Mouse (Mus musculus): ENCODE data around the gene Gsx2. TPM values are rescaled to one million over a fixed set of nuclear protein-coding genes. Genes with fewer than 3 reads are reported as not detected.
A peak's percentile ranks its signal among the peaks of the same experiment; 100 is the strongest.

Gsx2 gene
- polyA plus RNA-seq, 1 experiment from 2014 or later, result 7.5 TPM

DNA sequence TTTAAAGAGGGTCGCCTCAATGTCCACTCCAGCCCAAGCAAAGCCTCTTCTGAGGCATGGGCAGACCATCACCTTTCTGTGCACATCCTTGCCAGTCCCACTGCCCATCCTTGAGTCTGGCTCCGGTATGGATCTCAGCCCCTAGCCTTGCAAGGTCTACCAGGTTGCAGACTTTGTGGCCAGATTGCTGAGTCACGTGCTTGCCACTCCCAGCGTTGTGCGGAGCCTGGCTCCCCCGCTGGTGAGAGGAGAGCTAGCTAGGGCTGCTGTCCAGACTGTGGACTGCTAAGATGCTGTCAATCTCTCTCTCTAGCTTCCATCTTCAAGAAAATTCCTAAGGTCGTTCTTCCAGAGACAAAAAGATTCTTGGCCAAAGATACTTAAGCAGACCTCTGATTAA is 4.2 kb downstream of the Gsx2 start:
- Histone ChIP-seq H3K4me3 (no peak overlapping the region), H3K9me3 (no peaks in the 10 kb centered on the region), H3K27ac (replicated peaks) (no peak overlapping the region), H3K27me3 (peaks cover 91% of the 10 kb centered on the region), H3K36me3 (no peaks in the 10 kb centered on the region), H3K4me2 (replicated peaks) (no peak overlapping the region), H3K4me1 (peaks cover 43% of the 10 kb centered on the region), H3K9ac (replicated peaks) (no peak overlapping the region)
- 7% methylated on average over 7 of the region's 7 CpGs for WGBS
- no peak for ATAC-seq (replicated peaks)

DNA sequence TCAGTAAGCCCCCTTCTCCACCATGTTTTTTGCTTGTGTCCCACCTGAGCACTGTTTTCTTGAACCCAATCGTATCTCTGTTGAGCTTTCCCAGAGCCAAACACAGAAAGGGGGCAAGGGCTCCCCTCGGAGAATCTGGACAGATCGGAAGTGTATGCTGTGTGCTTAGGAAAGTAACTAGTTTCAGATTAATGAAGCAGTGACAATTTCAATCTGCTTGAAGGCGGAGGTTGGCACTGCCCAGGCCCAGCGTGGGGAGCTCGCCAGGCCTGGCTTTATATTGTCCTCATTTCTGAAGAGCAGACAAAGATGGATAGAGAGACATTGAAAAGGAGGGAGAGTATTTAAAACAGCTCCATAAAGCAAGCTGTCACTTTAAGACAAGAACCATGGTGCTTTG is 7.0 kb downstream of the Gsx2 start:
- Histone ChIP-seq H3K4me1 (peaks cover 38% of the 10 kb centered on the region), H3K36me3 (no peaks in the 10 kb centered on the region), H3K9ac (replicated peaks) (no peak overlapping the region), H3K27me3 (peaks cover 91% of the 10 kb centered on the region), H3K4me2 (replicated peaks) (peak overlapping the region; percentile 26; the same call in 1 of the 2 replicates), H3K9me3 (no peaks in the 10 kb centered on the region), H3K27ac (replicated peaks) (peak overlapping the region; percentile 42; the same call in 1 of the 2 replicates), H3K4me3 (no peak overlapping the region)
- whole genome bisulfite sequencing, result 3% methylated on average over 6 of the region's 6 CpGs
- no peak for ATAC-seq (replicated peaks)

DNA sequence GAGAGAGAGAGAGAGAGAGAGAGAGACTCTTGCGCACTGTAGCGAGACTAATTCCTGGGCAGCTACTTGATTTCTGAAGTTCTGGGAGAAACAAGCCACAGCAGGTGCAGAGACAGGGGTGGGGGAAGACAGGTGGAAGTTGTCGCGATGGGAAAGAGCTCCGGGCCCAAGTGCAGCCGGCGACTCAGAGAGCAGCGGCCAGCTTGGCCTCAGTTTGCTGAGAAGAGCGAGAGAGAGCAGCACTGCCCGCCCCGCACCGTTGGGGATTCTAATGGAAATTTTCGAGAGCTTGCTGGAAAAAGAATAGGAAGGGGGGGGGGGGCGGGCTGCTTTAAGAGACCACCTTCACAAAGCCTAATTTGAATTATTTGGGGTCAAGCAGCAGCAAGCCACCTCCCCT is 7.7 kb downstream of the Gsx2 start:
- H3K27me3 ChIP-seq, result peaks cover 94% of the 10 kb centered on the region
- peaks cover 38% of the 10 kb centered on the region for H3K4me1 ChIP-seq
- no peak overlapping the region for H3K4me3 ChIP-seq
- H3K9ac ChIP-seq (replicated peaks), result no peak overlapping the region
- WGBS, result 1% methylated on average over 14 of the region's 14 CpGs
- peak overlapping the region; percentile 26 for H3K4me2 ChIP-seq (replicated peaks)
- no peak; the same call in 1 of the 2 replicates for ATAC-seq (replicated peaks)
- H3K27ac ChIP-seq (replicated peaks), result 0 out of 2 replicates have a peak overlapping the region, but pooled peaks have one; percentile 42
- H3K36me3 ChIP-seq, result no peaks in the 10 kb centered on the region
- H3K9me3 ChIP-seq, result no peaks in the 10 kb centered on the region

DNA sequence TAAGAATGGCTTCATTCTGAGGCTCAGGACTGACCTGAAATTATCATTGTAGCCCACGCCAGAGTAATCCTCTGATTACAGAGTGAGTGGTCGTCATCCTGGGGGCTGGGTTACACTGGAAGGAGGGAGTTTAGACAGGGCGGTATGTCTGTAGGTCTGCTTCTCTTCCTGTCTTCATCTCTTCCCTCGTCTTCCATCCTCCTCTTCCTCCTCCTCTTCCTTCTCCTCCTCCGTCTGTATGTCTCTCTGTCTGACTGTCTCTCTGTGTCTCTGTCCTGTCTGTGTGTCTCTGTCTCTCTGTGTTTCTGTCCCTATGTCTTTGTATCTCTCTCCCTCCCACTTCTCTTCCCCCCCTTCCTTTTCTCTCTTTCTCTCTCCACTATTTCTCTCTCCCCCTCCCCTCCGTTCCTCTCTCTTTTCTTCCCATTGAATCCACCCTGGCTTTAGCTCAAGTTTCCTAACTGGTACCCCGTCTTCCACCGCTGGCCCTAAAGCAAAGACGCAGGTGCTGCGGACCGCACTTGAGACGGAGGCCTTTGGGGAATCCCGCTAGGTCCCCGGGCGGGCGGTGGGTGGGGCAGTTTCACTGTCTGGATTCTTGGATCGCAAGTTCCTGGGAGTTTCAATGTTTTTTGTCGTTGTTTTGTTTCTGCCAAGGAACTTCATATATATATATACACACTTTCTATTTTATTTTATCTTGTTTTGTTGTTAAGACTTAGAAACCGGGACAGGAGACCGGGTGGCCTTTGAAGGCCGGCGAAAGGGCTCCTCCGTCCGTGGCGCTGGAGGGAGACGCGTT is 8.4 kb downstream of the Gsx2 start:
- no peaks in the 10 kb centered on the region for H3K36me3 ChIP-seq
- H3K4me1 ChIP-seq, result peaks cover 38% of the 10 kb centered on the region
- peak overlapping the region; percentile 53 for H3K27ac ChIP-seq (replicated peaks)
- H3K9me3 ChIP-seq, result no peaks in the 10 kb centered on the region
- ATAC-seq (replicated peaks), result no peak
- no peak overlapping the region for H3K9ac ChIP-seq (replicated peaks)
- no peak overlapping the region for H3K4me3 ChIP-seq
- peak overlapping the region; percentile 46 for H3K4me2 ChIP-seq (replicated peaks)
- WGBS, result under 1% methylated on average over 27 of the region's 27 CpGs
- peaks cover 91% of the 10 kb centered on the region for H3K27me3 ChIP-seq

DNA sequence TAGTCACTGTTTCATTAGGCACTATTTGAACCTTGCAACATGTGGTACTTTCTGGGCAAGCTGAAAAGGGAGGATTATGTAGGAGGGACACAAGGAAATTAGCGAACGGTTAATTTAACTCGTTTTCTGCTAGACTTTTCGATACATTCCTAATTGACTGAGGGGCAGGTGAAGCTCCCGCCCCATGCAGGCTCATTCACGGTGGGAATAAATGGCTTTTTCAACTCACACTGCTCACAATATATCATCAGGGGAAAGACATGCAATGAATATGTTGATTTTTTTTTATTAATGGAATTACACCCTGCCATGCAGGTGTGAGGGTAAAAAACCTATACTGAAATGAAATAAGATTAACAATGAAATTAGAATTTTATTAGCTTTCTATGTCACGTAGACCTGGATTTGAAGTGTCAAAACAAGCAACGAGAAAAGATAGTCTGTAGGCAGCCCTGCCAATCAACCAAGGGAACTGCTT is 9.0 kb downstream of the Gsx2 start:
- WGBS, result under 1% methylated on average over 8 of the region's 8 CpGs
- peak overlapping the region; percentile 70 for H3K27ac ChIP-seq (replicated peaks)
- H3K4me3 ChIP-seq, result peak overlapping the region; percentile 23
- peaks cover 38% of the 10 kb centered on the region for H3K4me1 ChIP-seq
- H3K9ac ChIP-seq (replicated peaks), result no peak overlapping the region
- no peaks in the 10 kb centered on the region for H3K9me3 ChIP-seq
- ATAC-seq (replicated peaks), result no peak
- peaks cover 90% of the 10 kb centered on the region for H3K27me3 ChIP-seq
- H3K36me3 ChIP-seq, result no peaks in the 10 kb centered on the region
- H3K4me2 ChIP-seq (replicated peaks), result peak overlapping the region; percentile 46

DNA sequence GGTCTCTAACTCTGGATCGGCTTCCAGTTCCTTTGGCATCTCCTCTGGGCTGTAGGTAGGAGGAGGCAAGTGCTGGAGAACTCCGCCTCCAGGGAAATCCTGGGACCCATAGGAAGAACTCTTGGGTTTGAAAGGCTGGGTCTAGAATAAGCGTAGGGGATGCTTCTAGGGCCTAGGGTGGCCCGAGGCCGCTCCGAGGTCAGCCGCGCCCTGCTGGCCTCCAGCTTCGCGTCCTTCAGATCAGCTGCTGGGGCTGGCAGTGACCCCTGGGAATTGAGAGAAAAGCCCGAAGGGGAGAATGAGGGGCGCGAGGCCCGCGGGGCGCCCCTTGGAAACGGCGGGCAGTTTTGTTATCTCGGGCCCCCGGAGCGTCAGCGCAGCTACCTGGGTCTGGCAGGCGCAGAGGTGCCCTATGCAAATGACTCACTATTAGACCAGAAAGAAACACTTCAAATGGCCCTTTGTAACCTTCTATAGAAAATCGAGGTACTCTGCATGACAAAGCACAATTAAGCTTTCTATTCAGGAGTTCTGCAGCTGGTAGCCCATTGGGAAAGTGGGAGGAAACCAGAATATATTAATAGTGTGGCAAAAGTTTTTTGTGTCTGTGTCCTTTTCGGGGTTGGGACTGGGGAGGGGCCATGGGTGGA is 9.6 kb downstream of the Gsx2 start:
- H3K9me3 ChIP-seq, result no peaks in the 10 kb centered on the region
- under 1% methylated on average over 25 of the region's 25 CpGs for WGBS

DNA sequence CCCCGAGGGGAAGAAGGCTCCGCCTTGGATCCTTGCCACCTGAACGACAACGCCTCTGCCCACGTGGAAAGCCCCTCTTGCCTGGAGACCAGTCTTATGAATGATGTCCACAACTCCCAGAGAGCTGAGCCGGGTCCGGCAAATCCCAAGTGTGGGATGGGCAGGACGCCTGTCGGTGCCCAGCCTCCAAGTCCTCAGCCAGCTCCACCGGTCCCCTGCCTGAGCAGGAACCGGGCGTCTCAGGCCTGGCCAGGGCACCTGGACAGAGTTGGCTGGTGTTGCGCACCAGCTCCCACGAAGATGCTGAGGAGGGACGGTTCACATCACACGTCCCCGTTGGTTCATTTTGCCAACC is 10.1 kb downstream of the Gsx2 start:
- Histone ChIP-seq H3K9me3 (no peaks in the 10 kb centered on the region), H3K27ac (replicated peaks) (no peak overlapping the region), H3K4me3 (no peak overlapping the region; the same call in 1 of the 2 replicates), H3K4me2 (replicated peaks) (peak overlapping the region; percentile 46), H3K36me3 (no peaks in the 10 kb centered on the region), H3K27me3 (peaks cover 80% of the 10 kb centered on the region), H3K9ac (replicated peaks) (no peak overlapping the region), H3K4me1 (peaks cover 38% of the 10 kb centered on the region)
- peak; percentile 65 for ATAC-seq (replicated peaks)
- 3% methylated on average over 17 of the region's 17 CpGs for WGBS

More for the DNA sequence above, 9.6 kb downstream of the Gsx2 start:
- H3K4me1 ChIP-seq, result peaks cover 38% of the 10 kb centered on the region
- peaks cover 84% of the 10 kb centered on the region for H3K27me3 ChIP-seq
- ATAC-seq (replicated peaks), result peak; percentile 66
- H3K27ac ChIP-seq (replicated peaks), result peak overlapping the region; percentile 70
- H3K4me2 ChIP-seq (replicated peaks), result peak overlapping the region; percentile 46
- H3K9ac ChIP-seq (replicated peaks), result 0 out of 2 replicates have a peak overlapping the region, but pooled peaks have one; percentile 15
- H3K36me3 ChIP-seq, result no peaks in the 10 kb centered on the region
- H3K4me3 ChIP-seq, result peak overlapping the region; percentile 23

DNA sequence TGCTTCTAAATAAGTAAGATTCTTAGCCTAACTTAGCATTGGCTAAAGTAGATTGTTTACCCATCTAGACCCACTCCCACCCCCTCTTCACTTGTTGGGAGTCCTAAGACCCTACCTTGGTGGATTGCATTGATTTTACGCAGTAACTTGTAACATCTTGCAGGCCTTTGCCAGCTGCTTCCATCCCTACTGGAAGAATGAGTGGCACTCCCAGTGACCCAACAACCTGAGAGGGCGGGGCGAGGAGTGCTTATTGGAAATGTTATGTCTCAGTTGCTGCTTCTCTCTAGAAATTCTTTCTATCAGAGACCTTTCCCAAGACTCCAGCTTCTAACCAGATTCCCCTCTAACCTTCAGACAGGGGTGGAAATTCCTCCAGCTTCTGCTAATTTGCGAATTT is 10.5 kb downstream of the Gsx2 start:
- Histone ChIP-seq H3K4me3 (no peak overlapping the region), H3K27me3 (peaks cover 78% of the 10 kb centered on the region), H3K9me3 (no peaks in the 10 kb centered on the region), H3K4me1 (peaks cover 38% of the 10 kb centered on the region), H3K9ac (replicated peaks) (no peak overlapping the region), H3K4me2 (replicated peaks) (no peak overlapping the region), H3K27ac (replicated peaks) (no peak overlapping the region), H3K36me3 (no peaks in the 10 kb centered on the region)
- ATAC-seq (replicated peaks), result no peak
- 18% methylated on average over 4 of the region's 4 CpGs for WGBS

DNA sequence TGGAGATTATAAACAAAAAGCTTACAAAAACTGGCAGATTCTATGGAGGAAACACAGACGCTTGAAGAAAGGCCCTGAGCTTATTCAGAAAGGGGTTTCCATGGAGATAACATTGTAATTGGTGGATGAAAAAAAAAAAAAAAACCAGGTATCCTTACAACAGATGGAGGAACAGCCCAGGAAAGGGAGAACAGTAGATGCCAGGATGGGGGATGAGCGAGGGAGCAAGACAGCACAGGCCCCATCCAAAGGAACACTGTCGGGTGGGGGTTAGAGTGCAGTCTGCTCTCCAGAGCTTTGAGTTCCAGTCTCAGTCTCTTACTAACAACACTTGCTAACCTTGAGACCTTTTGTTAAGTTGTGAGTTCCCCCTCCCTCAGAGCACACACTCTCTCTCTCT is 31.1 kb downstream of the Gsx2 start:
- 36% methylated on average over 3 of the region's 3 CpGs for WGBS
- H3K4me1 ChIP-seq, result no peaks in the 10 kb centered on the region
- H3K27me3 ChIP-seq, result no peaks in the 10 kb centered on the region
- no peak overlapping the region for H3K4me2 ChIP-seq (replicated peaks)
- H3K9ac ChIP-seq (replicated peaks), result no peak overlapping the region
- H3K9me3 ChIP-seq, result no peaks in the 10 kb centered on the region
- H3K4me3 ChIP-seq, result no peak overlapping the region
- 0 out of 2 replicates have a peak, but pooled peaks have one; percentile 55 for ATAC-seq (replicated peaks)
- H3K27ac ChIP-seq (replicated peaks), result no peak overlapping the region
- no peaks in the 10 kb centered on the region for H3K36me3 ChIP-seq

DNA sequence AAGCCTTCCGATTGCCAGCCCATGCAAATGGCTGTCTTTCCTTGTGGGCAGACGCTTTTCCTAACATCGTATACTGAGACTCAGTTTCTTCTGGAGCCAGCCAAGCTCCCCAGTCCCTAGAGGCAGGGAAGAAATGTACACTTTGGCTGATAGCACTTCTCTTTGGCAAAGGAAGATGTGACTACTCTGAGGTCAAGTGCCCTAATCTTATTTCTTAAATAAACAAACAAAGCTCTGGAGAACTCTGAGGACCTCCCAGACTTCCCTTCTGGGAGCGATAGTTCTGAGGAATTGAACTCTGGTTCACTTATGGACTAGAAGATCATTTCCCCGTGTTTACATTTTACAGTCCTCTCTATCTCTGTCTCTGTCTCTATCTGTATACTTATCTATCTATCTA is 34.0 kb downstream of the Gsx2 start:
- no peak overlapping the region for H3K4me3 ChIP-seq
- no peak overlapping the region for H3K9ac ChIP-seq (replicated peaks)
- 74% methylated on average over 5 of the region's 5 CpGs for WGBS
- no peaks in the 10 kb centered on the region for H3K9me3 ChIP-seq
- H3K4me2 ChIP-seq (replicated peaks), result no peak overlapping the region
- H3K27me3 ChIP-seq, result no peaks in the 10 kb centered on the region
- no peak for ATAC-seq (replicated peaks)
- H3K4me1 ChIP-seq, result no peaks in the 10 kb centered on the region
- no peak overlapping the region for H3K27ac ChIP-seq (replicated peaks)
- H3K36me3 ChIP-seq, result no peaks in the 10 kb centered on the region

DNA sequence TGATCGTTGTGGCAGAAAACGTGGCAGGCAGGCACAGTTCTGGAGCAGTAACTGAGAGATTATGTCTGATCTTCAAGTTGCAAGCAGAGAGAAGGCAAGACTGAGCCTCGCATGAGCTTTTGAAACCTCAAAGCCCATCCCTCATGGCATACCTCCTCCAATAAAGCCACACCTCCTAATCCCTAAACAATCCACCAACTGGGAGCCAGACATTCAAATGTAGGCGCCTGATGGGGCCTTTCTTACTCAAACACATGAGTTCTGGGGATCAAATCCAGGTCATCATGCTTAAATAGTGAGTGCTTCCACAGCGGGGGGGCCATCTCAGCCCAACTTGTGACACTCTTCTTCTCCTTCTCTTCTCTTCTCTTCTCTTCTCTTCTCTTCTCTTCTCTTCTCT is 36.4 kb downstream of the Gsx2 start:
- Histone ChIP-seq H3K4me3 (no peak overlapping the region), H3K9me3 (no peaks in the 10 kb centered on the region), H3K4me1 (no peaks in the 10 kb centered on the region), H3K4me2 (replicated peaks) (no peak overlapping the region), H3K36me3 (no peaks in the 10 kb centered on the region), H3K27me3 (no peaks in the 10 kb centered on the region), H3K9ac (replicated peaks) (no peak overlapping the region), H3K27ac (replicated peaks) (no peak overlapping the region)
- no peak for ATAC-seq (replicated peaks)
- WGBS, result 56% methylated on average over 5 of the region's 5 CpGs

DNA sequence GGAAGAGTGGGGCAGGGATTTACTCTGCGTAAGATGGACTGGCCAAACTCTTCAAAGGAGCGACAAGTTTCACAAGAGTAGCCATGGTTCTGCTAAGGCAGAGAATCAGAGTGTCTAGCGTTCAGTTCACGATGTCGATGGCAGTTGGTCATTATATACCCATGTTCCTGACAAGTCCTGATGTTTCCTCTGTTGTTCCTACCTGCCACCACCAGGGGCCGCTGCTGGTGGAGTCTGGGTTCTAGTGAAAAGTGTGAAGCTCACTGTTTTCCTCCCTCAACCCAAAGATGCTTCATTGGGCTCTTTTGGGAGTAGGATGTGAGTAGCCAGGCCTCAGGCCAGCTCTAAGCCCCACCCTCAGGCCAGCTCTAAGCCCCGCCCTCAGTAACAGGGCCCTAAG is 43.4 kb downstream of the Gsx2 start:
- no peak overlapping the region for H3K9ac ChIP-seq (replicated peaks)
- no peaks in the 10 kb centered on the region for H3K27me3 ChIP-seq
- H3K4me3 ChIP-seq, result no peak overlapping the region
- no peaks in the 10 kb centered on the region for H3K4me1 ChIP-seq
- WGBS, result 65% methylated on average over 7 of the region's 7 CpGs
- H3K27ac ChIP-seq (replicated peaks), result no peak overlapping the region
- no peaks in the 10 kb centered on the region for H3K9me3 ChIP-seq
- no peaks in the 10 kb centered on the region for H3K36me3 ChIP-seq
- ATAC-seq (replicated peaks), result no peak
- H3K4me2 ChIP-seq (replicated peaks), result no peak overlapping the region
